Mouse (Mus musculus): ENCODE results near the gene Slc2a9. TPM values are rescaled to one million over a fixed set of nuclear protein-coding genes. Genes with fewer than 3 reads are reported as not detected.

The Slc2a9 gene
- total RNA-seq, 4 experiments from 2014 or later, result 1.2 to 3.2 (median 2.2) TPM

DNA sequence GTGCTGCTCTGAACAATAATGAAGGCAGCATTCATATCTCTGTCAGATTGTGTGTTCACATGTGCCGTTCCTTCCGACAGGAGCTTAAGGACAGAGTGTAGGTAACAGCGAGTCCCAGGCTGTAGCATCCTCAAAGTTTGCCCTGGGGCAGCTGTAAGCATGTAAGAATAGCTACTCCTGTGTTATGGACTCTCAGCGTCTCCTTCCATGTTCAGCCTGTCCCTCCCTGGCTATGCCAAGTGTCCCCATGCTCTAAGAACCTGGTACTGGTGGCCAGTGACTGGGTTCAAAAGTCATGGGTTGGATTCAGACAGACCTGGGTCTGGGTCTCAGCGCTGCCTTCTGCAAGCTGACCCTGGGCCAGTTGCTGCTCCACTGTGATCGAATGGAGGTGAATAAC is 32.1 kb downstream of the Slc2a9 start:
- no peak for DNase-seq (ENCODE audit: low spot score in 2 of 2)

GRCm38 (mm10) chr5:38469891-38470578 is 32.9 kb downstream of the Slc2a9 start:
- peak in 1 of 2 experiments; percentile 63 for DNase-seq (ENCODE audit: low spot score in 2 of 2)

GRCm38 (mm10) chr5:38466569-38467110 is 36.3 kb downstream of the Slc2a9 start:
- DNase-seq (ENCODE audit: low spot score in 2 of 2), result no peak

DNA sequence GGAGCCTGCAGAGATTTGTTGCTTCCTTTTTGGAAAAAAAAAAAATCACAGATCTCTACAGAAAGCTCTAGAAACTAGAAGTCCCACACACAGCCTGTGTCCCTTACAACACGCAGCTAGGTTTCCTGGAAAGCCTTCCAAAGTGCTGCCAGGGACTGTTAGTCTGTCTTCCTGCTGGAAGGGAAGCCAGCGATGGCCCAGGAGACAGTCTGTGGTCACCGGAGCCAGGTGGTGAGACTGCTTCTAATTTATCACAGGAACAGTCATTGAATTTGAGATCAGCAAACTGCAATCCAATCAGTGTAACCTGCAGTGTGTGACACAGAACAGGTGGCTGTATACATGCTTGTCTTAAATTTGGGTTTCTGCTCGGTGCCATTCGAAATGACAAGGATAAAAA is 41.7 kb downstream of the Slc2a9 start:
- no peak for DNase-seq (ENCODE audit: low spot score in 2 of 2)

DNA sequence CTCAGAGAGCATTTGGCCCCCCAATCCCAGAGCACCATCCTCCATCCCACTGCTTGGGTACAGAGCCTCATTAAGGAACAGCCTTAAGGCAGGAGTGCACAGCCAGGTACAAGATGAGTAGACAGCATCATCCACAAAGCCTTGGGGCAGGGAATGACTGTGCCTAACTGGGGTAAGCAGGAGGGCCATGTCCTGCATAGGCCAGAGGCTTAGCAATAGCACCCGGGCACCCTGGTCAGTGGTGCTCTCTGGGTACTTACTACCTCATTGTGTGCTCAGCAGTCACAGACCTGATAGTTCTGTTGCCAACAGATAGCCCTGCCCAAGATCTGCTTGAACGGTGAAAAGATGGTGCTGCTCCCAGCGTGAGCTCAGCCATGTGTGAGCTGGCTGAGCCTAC is 52.0 kb downstream of the Slc2a9 start:
- no peak for DNase-seq (ENCODE audit: low spot score in 2 of 2)

DNA sequence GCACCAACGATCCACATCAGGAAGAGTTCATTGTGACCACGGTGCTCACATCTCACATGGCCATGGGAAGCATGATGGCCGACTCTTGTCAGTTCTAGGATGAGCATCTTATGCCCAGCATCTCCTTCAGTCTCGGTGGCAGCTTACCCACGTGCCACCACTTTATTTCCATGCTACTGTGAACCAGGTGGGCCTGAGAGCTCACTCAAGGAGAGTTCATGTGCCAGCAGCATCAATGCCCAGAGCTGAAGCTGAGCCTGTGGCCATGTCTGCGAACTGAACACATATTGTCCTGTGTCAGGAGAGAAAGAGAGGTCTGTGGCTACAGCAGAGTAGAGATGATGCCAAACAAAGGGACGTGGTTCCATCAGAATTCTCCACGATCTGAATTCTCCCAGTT is 53.3 kb downstream of the Slc2a9 start:
- DNase-seq (ENCODE audit: low spot score in 2 of 2), result no peak

DNA sequence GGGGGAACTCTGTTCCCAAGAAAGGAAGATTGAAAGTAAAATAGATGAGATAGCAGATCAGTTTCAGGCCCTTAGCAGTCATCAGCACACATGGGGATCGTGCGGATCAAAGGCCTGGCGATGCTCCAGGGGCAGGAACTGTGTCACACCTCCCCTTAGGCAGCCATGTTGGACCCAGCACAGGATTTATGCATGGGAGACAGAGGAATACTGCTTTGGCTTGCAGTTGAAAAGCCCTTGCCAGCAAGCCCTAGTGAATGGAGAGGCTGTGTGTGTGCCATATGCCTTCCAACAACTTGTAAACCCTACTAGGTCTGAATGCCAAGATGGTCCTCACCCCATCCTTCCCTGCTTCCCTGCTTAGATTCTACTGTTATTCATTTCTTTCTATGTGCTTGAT is 54.8 kb downstream of the Slc2a9 start:
- DNase-seq (ENCODE audit: low spot score in 2 of 2), result no peak

DNA sequence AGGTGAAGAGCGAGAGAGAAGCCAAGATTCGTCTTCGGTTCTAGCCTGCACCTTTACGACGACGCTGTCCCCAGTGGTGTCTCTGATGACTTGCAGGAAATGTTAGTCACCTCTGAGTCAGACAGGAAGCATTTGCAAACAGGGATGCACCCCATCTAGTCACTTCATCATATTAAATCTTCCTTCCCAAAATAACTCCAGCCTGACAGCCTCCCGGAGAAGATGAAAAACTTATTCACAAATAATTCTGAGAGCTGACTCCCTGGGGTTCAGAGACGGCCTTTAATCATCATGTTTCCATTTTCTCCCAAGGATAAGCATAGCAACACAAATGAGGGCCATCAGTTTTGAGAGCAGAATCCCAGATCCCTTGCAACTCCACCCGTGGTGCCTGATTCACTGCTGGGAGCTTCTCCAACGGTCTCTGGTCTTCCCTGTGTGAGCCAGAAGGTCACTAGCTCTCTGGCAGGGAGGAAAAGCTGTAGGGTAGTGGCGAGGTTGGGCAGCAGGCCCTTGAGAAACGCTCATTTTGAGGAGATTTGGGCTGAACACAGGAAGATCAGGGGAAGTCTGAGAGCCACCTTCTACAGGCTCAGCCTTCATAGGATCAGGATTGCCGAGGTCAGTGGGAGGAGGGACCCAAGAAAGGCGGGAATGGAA is 56.5 kb downstream of the Slc2a9 start:
- DNase-seq (ENCODE audit: low spot score in 2 of 2), result no peak

- no peak for DNase-seq (ENCODE audit: low spot score in 2 of 2)
Observed at GRCm38 (mm10) chr5:38441088-38441839, 61.7 kb downstream of the Slc2a9 start.

DNA sequence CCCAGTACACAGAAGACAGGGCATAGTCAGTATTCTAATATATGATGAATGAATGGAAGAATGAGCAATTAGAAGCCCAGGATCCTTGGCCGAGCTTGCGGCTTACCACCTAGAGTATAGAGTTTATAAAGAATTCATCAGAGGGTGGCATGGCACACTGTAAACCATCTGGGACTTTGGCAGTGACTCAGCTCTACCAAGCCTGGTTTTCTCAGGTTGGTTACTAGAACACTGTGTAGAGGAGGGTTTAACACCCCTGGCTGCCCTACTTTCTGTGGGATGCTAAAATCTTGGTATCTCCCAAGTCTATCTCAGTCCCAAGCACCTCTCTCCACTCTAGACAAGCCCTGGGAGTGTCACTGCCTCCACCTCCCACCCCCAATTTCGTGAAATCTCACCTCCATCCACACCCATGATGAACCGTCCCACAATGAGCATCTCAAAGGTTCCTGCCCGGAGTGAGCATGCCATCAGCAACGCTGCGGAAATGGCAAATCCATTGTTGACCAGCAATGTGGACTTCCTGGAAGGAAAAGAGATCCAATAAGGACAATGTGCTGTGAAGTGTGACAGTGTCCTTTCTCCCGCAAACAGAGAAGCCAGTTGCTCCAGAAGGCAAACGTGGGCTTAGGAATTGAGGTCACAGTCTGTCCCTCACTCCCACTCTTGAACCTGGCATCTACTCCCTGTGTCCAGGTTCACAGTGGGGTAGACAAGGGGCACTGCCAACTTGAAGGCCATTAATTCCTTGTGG is 62.5 kb downstream of the Slc2a9 start:
- DNase-seq (ENCODE audit: low spot score in 2 of 2), result peak in 1 of 2 experiments; percentile 66

DNA sequence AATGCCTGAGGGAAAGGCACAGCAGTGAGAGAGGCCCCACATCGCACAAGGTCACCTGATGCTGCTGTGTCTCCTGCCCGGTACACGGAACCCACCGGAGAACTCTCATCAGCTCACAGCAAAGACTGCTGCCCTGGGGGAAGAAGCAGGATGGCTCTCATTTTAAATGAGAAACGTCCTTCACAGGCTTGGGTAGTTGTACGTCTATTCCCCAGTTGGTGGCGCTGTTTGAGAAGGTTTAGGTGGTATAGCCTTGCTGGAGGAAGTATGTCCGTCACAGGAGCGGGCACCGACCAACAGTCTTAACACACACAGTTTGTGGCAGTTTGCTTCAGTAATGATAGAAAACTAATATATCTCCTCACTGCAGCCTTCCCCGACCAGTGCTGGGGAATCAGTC is 66.3 kb downstream of the Slc2a9 start:
- no peak for DNase-seq (ENCODE audit: low spot score in 2 of 2)

DNA sequence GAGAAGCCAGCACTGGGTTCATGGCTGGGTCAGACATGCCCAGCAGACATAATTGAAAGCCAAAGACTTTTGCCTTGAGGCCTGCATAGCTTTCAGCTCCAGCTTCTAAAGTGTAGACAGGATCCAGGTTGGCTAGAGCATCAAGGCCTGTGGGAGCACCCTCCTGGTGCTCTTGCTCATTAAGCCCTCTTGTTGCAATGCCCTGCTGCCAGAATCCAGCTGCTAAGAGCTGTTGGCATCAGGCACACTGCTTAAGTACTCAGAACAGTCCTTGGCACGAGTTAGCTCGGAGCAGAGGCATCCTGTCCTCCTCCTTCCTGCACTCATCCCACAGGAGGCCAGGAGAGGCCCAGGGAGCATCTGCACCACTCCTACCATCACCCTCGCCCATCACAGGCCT is 68.1 kb downstream of the Slc2a9 start:
- no peak for DNase-seq (ENCODE audit: low spot score in 2 of 2)

DNA sequence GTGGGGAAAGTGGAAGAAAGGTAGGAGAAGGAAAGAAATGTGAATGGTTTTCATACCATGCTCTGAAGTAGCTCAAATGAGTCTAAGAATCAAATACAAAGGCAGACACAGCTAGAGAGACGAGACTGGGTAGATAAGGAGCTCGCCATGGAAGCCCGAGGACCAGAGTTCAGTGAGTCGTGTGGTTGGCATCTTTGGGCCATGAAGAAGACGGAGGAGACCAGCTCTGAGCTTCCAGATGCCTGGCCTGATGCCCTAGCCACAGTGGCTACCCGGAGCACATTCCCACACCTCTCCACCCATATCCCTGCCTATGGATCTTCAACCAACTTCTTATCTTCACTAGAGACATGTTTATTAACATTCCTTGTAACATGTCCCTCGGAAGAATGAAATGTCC is 71.7 kb downstream of the Slc2a9 start:
- no peak for DNase-seq (ENCODE audit: low spot score in 2 of 2)

GRCm38 (mm10) chr5:38429106-38429505 is 73.8 kb downstream of the Slc2a9 start:
- DNase-seq (ENCODE audit: low spot score in 2 of 2), result no peak

DNA sequence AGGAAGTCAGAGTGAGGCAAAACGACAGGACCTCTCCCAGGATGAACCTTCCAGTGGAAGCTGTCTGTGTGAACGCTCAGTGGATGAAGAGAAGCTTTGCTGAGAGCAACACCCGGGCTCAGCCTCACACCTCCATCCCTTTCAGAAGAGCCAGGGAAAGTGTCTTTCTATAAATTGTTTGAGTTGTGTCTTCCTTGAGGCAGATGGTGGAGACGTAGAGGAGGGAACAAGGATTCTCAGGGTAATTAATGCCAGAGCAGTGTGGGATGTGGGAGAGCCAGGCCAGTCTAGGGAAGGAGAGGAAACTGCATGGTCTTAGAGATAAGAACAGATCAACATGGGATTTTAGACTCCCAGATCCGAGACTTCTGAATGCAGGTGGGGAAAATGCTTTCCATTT is 75.2 kb downstream of the Slc2a9 start:
- no peak for DNase-seq (ENCODE audit: low spot score in 2 of 2)

DNA sequence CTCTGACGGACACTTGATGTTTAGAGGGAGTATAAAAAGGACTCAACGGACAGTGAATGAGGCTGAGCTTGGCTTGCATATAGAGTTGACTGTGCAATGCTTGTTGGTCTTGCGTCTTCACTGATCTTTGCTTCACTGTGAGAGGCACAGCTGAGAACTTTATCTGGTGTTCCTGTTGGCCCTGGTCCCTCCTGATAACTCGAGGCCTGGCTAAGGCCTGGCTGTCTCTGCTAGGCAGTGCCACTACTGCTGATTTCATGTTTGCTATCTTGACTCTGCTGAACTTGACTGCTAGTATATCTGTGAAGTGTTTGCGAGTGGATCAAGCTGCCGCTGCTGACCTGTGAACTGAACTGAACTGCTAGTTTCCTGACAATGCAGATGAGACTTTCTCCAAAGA is 77.4 kb downstream of the Slc2a9 start:
- DNase-seq (ENCODE audit: low spot score in 2 of 2), result no peak

DNA sequence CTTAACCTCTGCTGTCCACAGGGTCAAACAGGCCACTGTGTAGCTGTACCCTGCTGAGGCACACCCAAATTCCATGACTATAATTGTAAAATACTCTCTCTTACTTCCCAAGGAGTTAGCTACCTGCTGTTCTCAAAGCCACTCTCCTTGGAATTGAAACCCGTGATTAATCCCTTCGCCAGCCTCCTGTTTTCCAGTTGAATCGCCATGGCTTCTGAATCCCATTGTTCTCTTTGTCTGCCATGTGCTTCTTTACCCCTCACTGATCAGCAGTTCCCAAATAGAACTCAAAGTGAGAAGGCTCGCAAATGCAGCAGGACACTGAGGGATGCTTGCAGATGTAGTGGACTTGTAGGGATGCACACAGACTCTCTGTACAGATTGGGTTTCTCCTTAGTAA is 80.5 kb downstream of the Slc2a9 start:
- DNase-seq (ENCODE audit: low spot score in 2 of 2), result no peak

GRCm38 (mm10) chr5:38418799-38419198 is 84.1 kb downstream of the Slc2a9 start:
- DNase-seq (ENCODE audit: low spot score in 2 of 2), result no peak

- no peak for DNase-seq (ENCODE audit: low spot score in 2 of 2)
Observed at GRCm38 (mm10) chr5:38403612-38404011, 99.3 kb downstream of the Slc2a9 start.

DNA sequence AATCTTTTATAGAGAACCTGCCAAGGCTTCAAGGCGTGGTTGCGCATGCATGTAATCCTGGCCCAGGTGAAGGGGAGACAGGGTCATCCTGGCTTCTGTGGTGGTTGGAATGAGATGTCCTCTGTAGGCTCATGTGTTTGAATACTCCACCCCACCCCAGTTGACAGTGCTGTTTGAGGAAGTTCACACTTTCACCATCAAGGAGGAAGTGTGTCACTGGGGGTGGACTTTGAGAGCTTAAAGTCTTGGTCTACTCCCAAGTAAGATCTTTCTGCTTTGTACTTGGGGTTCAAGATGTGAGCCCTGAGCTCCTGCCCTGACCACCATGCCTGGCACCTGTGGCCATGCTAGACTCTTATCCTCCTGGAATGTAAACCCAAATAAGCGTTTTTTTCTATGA is 100.7 kb downstream of the Slc2a9 start:
- no peak for DNase-seq (ENCODE audit: low spot score in 2 of 2)

DNA sequence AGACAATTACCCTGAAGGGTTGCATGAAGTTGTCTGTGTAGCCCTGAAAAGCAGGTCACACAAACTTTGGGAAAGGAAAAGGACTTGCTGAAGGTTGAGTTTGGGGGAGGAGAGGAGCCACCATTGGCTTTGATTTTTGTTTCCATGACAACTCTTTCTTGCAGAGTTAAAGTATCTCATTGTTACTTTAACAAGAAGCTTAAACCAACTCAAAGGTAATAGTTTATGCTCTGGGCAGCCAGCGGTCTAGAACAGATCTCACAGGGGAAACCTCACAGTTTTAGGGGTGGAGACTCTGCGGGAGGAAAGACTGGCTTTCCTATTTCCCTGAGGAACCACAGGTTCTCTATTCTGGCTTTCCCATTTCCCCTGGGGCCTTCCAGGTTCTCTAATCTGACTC is 114.1 kb downstream of the Slc2a9 start:
- no peak for DNase-seq (ENCODE audit: low spot score in 2 of 2)

DNA sequence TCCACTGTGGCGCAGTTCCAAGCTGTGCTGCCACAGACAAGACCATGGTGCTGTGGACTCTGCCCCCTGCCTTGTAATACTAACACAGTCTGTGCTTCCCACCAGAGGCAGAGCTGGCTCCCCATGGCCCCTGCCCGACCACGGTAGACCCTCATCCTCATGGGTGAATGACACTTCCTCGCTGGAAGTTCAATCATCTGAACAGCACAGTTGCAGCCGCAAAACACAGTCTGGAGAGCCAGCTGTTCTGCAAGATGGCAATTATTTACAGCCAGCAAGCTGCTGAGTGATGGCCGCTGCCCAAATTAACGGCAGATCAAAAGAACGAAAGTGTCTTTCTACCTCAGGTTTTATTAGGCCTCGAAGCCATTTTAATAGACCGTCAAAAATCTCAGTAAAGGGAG is 114.5 kb downstream of the Slc2a9 start:
- DNase-seq (ENCODE audit: low spot score in 2 of 2), result no peak

All from left cerebral cortex, adult 8-10 months (tissue).